Mouse (Mus musculus) heart, embryonic 15.5 days (tissue): ENCODE data around the gene Hadha. TPM values are rescaled to one million over a fixed set of nuclear protein-coding genes. Genes with fewer than 3 reads are reported as not detected.

Experiments
- ATAC-seq: fragments of 200-750 bp; cut with Nextera tagmentation; replicated peaks from 2 replicates; pipeline ENCODE4 v1.8.0; 2017; ENCODE audit warnings: low read depth, moderate TSS enrichment; ENCODE audit not compliant: insufficient number of reproducible peaks, insufficient read depth, low FRiP score
- H3K27ac ChIP-seq: fragments of 300-500 bp; sonication (generic); 2 replicates; pipeline ENCODE4 v1.5.1; 2015; ENCODE audit warnings: mild to moderate bottlenecking, inconsistent platforms
- H3K27me3 ChIP-seq: fragments of 300-500 bp; sonication (generic); 2 replicates; pipeline ENCODE4 v1.6.1; 2015; ENCODE audit warnings: inconsistent platforms
- H3K36me3 ChIP-seq: fragments of 300-500 bp; sonication (generic); 2 replicates; pipeline ENCODE4 v1.6.1; 2015; ENCODE audit warnings: mild to moderate bottlenecking, inconsistent platforms
- H3K4me1 ChIP-seq: fragments of 300-500 bp; sonication (generic); replicated peaks from 2 replicates; pipeline ENCODE4 v1.6.1; 2015; ENCODE audit warnings: inconsistent platforms
- H3K4me2 ChIP-seq: fragments of 300-500 bp; sonication (generic); 2 replicates; pipeline ENCODE4 v1.6.1; 2015; ENCODE audit warnings: inconsistent platforms, mild to moderate bottlenecking, moderate library complexity
- H3K4me3 ChIP-seq: fragments of 300-500 bp; sonication (generic); 2 replicates; pipeline ENCODE4 v1.5.1; 2015; ENCODE audit warnings: mild to moderate bottlenecking, inconsistent platforms
- H3K9ac ChIP-seq: fragments of 300-500 bp; sonication (generic); 2 replicates; pipeline ENCODE4 v1.6.1; 2015; ENCODE audit warnings: mild to moderate bottlenecking, inconsistent platforms
- H3K9me3 ChIP-seq: fragments of 300-500 bp; sonication (generic); replicated peaks from 2 replicates; pipeline ENCODE4 v1.6.1; 2016; ENCODE audit warnings: inconsistent platforms
- WGBS: fragments of 180-500 bp; shearing (Covaris S2); methylation state at CpG from one replicate; pipeline ENCODE4 v1.1.7; 2015; ENCODE audit warnings: mixed read lengths; 5-methylcytosine and 5-hydroxymethylcytosine counted together
- polyA plus RNA-seq: library from polyadenylated mRNA; unstranded; fragments of >200 nt; fragmentation: Nextera tagmentation; extraction: Ambion mirVana; gene quantifications from 2 replicates; pipeline ENCODE4 v1.2.1, GENCODE M21; 2015

Hadha gene
- polyA plus RNA-seq, 1 experiment from 2014 or later, result 298 TPM

- no peak overlapping the region for H3K27ac ChIP-seq
- ATAC-seq, result no peak
- no peaks in the 10 kb centered on the region for H3K9me3 ChIP-seq
- H3K4me1 ChIP-seq, result no peaks in the 10 kb centered on the region
- no peaks in the 10 kb centered on the region for H3K27me3 ChIP-seq
- H3K4me3 ChIP-seq, result no peak overlapping the region
- WGBS, result 86% methylated on average over 13 of the region's 13 CpGs
- H3K36me3 ChIP-seq, result peaks cover 95% of the 10 kb centered on the region
- H3K9ac ChIP-seq, result no peak overlapping the region
- H3K4me2 ChIP-seq, result no peak overlapping the region
Observed at GRCm38 (mm10) chr5:30127921-30128597, 26.9 kb downstream of the Hadha start.

GRCm38 (mm10) chr5:30126756-30127155, 28.2 kb downstream of the Hadha start:
- H3K4me1 ChIP-seq, result no peaks in the 10 kb centered on the region
- ATAC-seq, result no peak
- 90% methylated on average over 7 of the region's 7 CpGs for WGBS
- no peak overlapping the region for H3K9ac ChIP-seq
- no peak overlapping the region for H3K4me2 ChIP-seq
- H3K27me3 ChIP-seq, result no peaks in the 10 kb centered on the region
- no peak overlapping the region for H3K27ac ChIP-seq
- H3K9me3 ChIP-seq, result no peaks in the 10 kb centered on the region
- no peak overlapping the region for H3K4me3 ChIP-seq
- H3K36me3 ChIP-seq, result peaks cover 95% of the 10 kb centered on the region

- H3K9ac ChIP-seq, result no peak overlapping the region
- no peaks in the 10 kb centered on the region for H3K9me3 ChIP-seq
- no peaks in the 10 kb centered on the region for H3K27me3 ChIP-seq
- H3K27ac ChIP-seq, result no peak overlapping the region
- H3K36me3 ChIP-seq, result peaks cover 100% of the 10 kb centered on the region
- no peak overlapping the region for H3K4me3 ChIP-seq
- WGBS, result 59% methylated on average over 5 of the region's 5 CpGs
- no peak overlapping the region for H3K4me2 ChIP-seq
- no peak for ATAC-seq
- no peaks in the 10 kb centered on the region for H3K4me1 ChIP-seq
Observed at GRCm38 (mm10) chr5:30125587-30125986, 29.4 kb downstream of the Hadha start.

GRCm38 (mm10) chr5:30122481-30122880, 32.5 kb downstream of the Hadha start:
- WGBS, result 86% methylated on average over 6 of the region's 6 CpGs
- ATAC-seq, result no peak
- no peak overlapping the region for H3K4me2 ChIP-seq

GRCm38 (mm10) chr5:30120106-30120505, 34.9 kb downstream of the Hadha start:
- 80% methylated on average over 7 of the region's 7 CpGs for WGBS
- H3K9ac ChIP-seq, result no peak overlapping the region
- H3K27me3 ChIP-seq, result peaks cover 7% of the 10 kb centered on the region; the same call in 1 of the 2 replicates
- no peaks in the 10 kb centered on the region for H3K4me1 ChIP-seq
- no peak for ATAC-seq
- H3K36me3 ChIP-seq, result peaks cover 78% of the 10 kb centered on the region
- no peaks in the 10 kb centered on the region for H3K9me3 ChIP-seq
- H3K4me3 ChIP-seq, result no peak overlapping the region
- no peak overlapping the region for H3K4me2 ChIP-seq
- H3K27ac ChIP-seq, result no peak overlapping the region

More at GRCm38 (mm10) chr5:30122481-30122880, 32.5 kb downstream of the Hadha start:
- Histone ChIP-seq H3K27ac (no peak overlapping the region), H3K27me3 (no peaks in the 10 kb centered on the region), H3K9me3 (no peaks in the 10 kb centered on the region), H3K9ac (no peak overlapping the region), H3K36me3 (peaks cover 98% of the 10 kb centered on the region), H3K4me1 (no peaks in the 10 kb centered on the region), H3K4me3 (no peak overlapping the region)

- Histone ChIP-seq H3K9ac (no peak overlapping the region), H3K36me3 (peaks cover 68% of the 10 kb centered on the region), H3K4me2 (no peak overlapping the region), H3K9me3 (no peaks in the 10 kb centered on the region), H3K4me3 (no peak overlapping the region), H3K4me1 (peaks cover 7% of the 10 kb centered on the region), H3K27me3 (peaks cover 13% of the 10 kb centered on the region), H3K27ac (no peak overlapping the region)
- ATAC-seq, result no peak
- 92% methylated on average over 6 of the region's 6 CpGs for WGBS
Observed at GRCm38 (mm10) chr5:30119163-30119562, 35.8 kb downstream of the Hadha start.

GRCm38 (mm10) chr5:30118018-30118417, 36.9 kb downstream of the Hadha start:
- H3K9ac ChIP-seq, result no peak overlapping the region
- no peak overlapping the region for H3K4me3 ChIP-seq
- peaks cover 57% of the 10 kb centered on the region for H3K36me3 ChIP-seq
- no peak overlapping the region for H3K4me2 ChIP-seq
- no peaks in the 10 kb centered on the region for H3K9me3 ChIP-seq
- H3K27me3 ChIP-seq, result peaks cover 24% of the 10 kb centered on the region
- no peak for ATAC-seq
- H3K27ac ChIP-seq, result no peak overlapping the region
- WGBS, result 87% methylated on average over 1 of the region's 1 CpGs
- peaks cover 16% of the 10 kb centered on the region for H3K4me1 ChIP-seq

- H3K9ac ChIP-seq, result no peak overlapping the region
- WGBS, result 31% methylated on average over 10 of the region's 10 CpGs
- peaks cover 45% of the 10 kb centered on the region for H3K27me3 ChIP-seq
- H3K9me3 ChIP-seq, result no peaks in the 10 kb centered on the region
- no peak overlapping the region for H3K27ac ChIP-seq
- peaks cover 34% of the 10 kb centered on the region for H3K36me3 ChIP-seq
- H3K4me2 ChIP-seq, result no peak overlapping the region
- ATAC-seq, result no peak
- no peak overlapping the region for H3K4me3 ChIP-seq
- H3K4me1 ChIP-seq, result peaks cover 25% of the 10 kb centered on the region
Observed at GRCm38 (mm10) chr5:30115718-30116117, 39.2 kb downstream of the Hadha start.

GRCm38 (mm10) chr5:30114761-30115140, 40.2 kb downstream of the Hadha start:
- WGBS, result 1% methylated on average over 28 of the region's 28 CpGs
- H3K36me3 ChIP-seq, result peaks cover 24% of the 10 kb centered on the region
- ATAC-seq, result peak; percentile 16; the same call in 1 of the 2 replicates
- peaks cover 31% of the 10 kb centered on the region for H3K4me1 ChIP-seq
- H3K4me2 ChIP-seq, result peak overlapping the region; percentile 99
- H3K9ac ChIP-seq, result peak overlapping the region; percentile 64
- H3K4me3 ChIP-seq, result peak overlapping the region; percentile 66
- H3K27me3 ChIP-seq, result peaks cover 55% of the 10 kb centered on the region
- H3K9me3 ChIP-seq, result no peaks in the 10 kb centered on the region
- H3K27ac ChIP-seq, result no peak overlapping the region

- Histone ChIP-seq H3K27me3 (peaks cover 61% of the 10 kb centered on the region), H3K4me1 (peaks cover 31% of the 10 kb centered on the region), H3K9me3 (no peaks in the 10 kb centered on the region), H3K9ac (peak overlapping the region; percentile 64), H3K4me2 (peak overlapping the region; percentile 99), H3K27ac (no peak overlapping the region), H3K36me3 (peaks cover 18% of the 10 kb centered on the region), H3K4me3 (peak overlapping the region; percentile 66)
- under 1% methylated on average over 103 of the region's 103 CpGs for WGBS
- ATAC-seq, result peak; percentile 83
Observed at GRCm38 (mm10) chr5:30113881-30114760, 40.8 kb downstream of the Hadha start.

GRCm38 (mm10) chr5:30112533-30113068, 42.4 kb downstream of the Hadha start:
- Histone ChIP-seq H3K36me3 (peaks cover 5% of the 10 kb centered on the region; the same call in 1 of the 2 replicates), H3K9ac (no peak overlapping the region), H3K9me3 (no peaks in the 10 kb centered on the region), H3K4me3 (no peak overlapping the region), H3K4me2 (no peak overlapping the region), H3K27me3 (peaks cover 76% of the 10 kb centered on the region), H3K27ac (no peak overlapping the region), H3K4me1 (peaks cover 31% of the 10 kb centered on the region)
- 77% methylated on average over 3 of the region's 3 CpGs for WGBS
- ATAC-seq, result no peak
